Mouse (Mus musculus): ENCODE measurements around the gene Fxyd4.

- TF ChIP-seq POLR2A (IDR thresholded peaks at IDR 0.05; ENCODE audit: borderline replicate concordance, low read depth, low read length) (no peak), CTCF (IDR thresholded peaks at IDR 0.05; ENCODE audit: low read depth, low read length) (no peak)
These were observed 33.7 kb downstream of the Fxyd4 start for GRCm38 (mm10) chr6:117903836-117904235.
